15 mouse cellular contexts compared by ENCODE assay signal in the genomic region with DNA sequence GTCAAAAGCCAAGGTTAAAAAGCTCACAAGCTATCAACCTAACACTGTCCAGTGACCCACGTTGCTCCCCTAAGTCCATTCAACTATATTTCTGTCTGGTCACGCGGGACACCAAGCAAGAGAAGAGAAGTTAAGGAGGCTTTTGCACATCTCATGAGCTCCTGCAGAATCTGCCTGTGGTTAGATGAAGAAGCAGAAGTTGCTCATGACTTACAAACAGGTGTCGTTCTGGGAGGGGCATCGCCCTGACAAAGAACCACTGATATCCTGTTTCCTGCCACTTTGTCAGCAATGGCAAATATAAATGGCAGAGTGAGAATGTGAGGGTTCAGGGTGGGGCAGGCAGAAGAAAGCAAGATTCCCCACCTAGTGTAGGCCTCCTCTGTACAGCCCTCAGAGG. TPM values are rescaled to one million over a fixed set of nuclear protein-coding genes. Genes with fewer than 3 reads are reported as not detected.
A peak's percentile ranks its signal among the peaks of the same experiment; 100 is the strongest.
DNase-seq lines count a peak whose midpoint lies in the region; ATAC-seq and TF ChIP-seq lines count a peak whose summit lies in the region.
"Had no signal": no experiment of that assay in that cellular context is flagged by ENCODE, and none has a peak within 500 bp of the region (broad histone marks: within the 10 kb centered on the region; RNA-seq: fewer than 3 reads in every experiment).

No protein-coding gene starts in this region.

- ATAC-seq in megakaryocyte progenitor cell, adult 5-6 weeks (replicated peaks; ENCODE audit: poor library complexity) = peak; percentile 89
- ATAC-seq in hindbrain, embryonic 11.5 days (ENCODE audit: low FRiP score) = no peak
- no peak for ATAC-seq in midbrain, embryonic 13.5 days

- H3K79me2 ChIP-seq in MEL (ENCODE audit: control insufficient read depth, insufficient read depth, low read length, poor library complexity) = no peaks in the 10 kb centered on the region

- H3K9me3 ChIP-seq in MEL (replicated peaks; ENCODE audit: insufficient read depth, low read length) = no peaks in the 10 kb centered on the region
- H3K9me3 ChIP-seq in limb, embryonic 10.5 days (replicated peaks) = no peaks in the 10 kb centered on the region
- no peaks in the 10 kb centered on the region for H3K9me3 ChIP-seq in hindbrain, embryonic 11.5 days (ENCODE audit: control insufficient read depth, low read length)
- no peaks in the 10 kb centered on the region for H3K9me3 ChIP-seq in midbrain, embryonic 13.5 days
- H3K9me3 ChIP-seq: forebrain, embryonic 12.5 days had no signal

- no peak for TF ChIP-seq POLR2A in MEL (IDR thresholded peaks at IDR 0.05; ENCODE audit: control insufficient read depth in 1 of 2, insufficient read depth in 1 of 2, low read depth in 1 of 2, low read length in 2 of 2, poor library complexity in 1 of 2)

- WGBS in limb, embryonic 10.5 days = 83% methylated on average over 5 of the region's 5 CpGs
- 86% methylated on average over 5 of the region's 5 CpGs for WGBS in hindbrain, embryonic 11.5 days
- WGBS in midbrain, embryonic 13.5 days = 90% methylated on average over 5 of the region's 5 CpGs

- H3K27me3 ChIP-seq in MEL (ENCODE audit: control insufficient read depth in 1 of 2, insufficient read depth in 2 of 2, low read length in 2 of 2) = no peaks in the 10 kb centered on the region
- H3K27me3 ChIP-seq in limb, embryonic 10.5 days (ENCODE audit: low read depth, poor library complexity, severe bottlenecking) = no peaks in the 10 kb centered on the region
- H3K27me3 ChIP-seq in hindbrain, embryonic 11.5 days (ENCODE audit: control insufficient read depth, insufficient read depth, low read length) = no peaks in the 10 kb centered on the region
- H3K27me3 ChIP-seq in midbrain, embryonic 13.5 days = no peaks in the 10 kb centered on the region
- H3K27me3 ChIP-seq: forebrain, embryonic 12.5 days; limb, embryonic 13.5 days had no signal

- TF ChIP-seq RAD21 in MEL (IDR thresholded peaks at IDR 0.05; ENCODE audit: low read depth, low read length) = no peak

- H3K4me3 ChIP-seq in MEL (ENCODE audit: control insufficient read depth in 1 of 2, insufficient read depth in 1 of 2, low read depth in 2 of 2, low read length in 2 of 2) = peak overlapping the region in 1 of 2 experiments; percentile 36; a peak in 1 of 4 replicates
- H3K4me3 ChIP-seq in limb, embryonic 10.5 days = no peak overlapping the region
- no peak overlapping the region for H3K4me3 ChIP-seq in hindbrain, embryonic 11.5 days (ENCODE audit: low read depth, low read length)
- H3K4me3 ChIP-seq in midbrain, embryonic 13.5 days (replicated peaks) = no peak overlapping the region
- H3K4me3 ChIP-seq: forebrain, embryonic 12.5 days; limb, embryonic 13.5 days had no signal

- TF ChIP-seq CTCF in MEL (IDR thresholded peaks at IDR 0.05 in 2 of 3, conservative IDR thresholded peaks at IDR 0.05 in 1 of 3; ENCODE audit: control insufficient read depth in 1 of 3, insufficient read depth in 1 of 3, low read depth in 2 of 3, low read length in 3 of 3, poor library complexity in 1 of 3, severe bottlenecking in 1 of 3) = no peak

- H3K9ac ChIP-seq in MEL (ENCODE audit: control insufficient read depth, low read depth, low read length, poor library complexity, severe bottlenecking) = peak overlapping the region; percentile 17
- no peak overlapping the region for H3K9ac ChIP-seq in hindbrain, embryonic 11.5 days (ENCODE audit: low read depth, low read length)
- H3K9ac ChIP-seq in midbrain, embryonic 13.5 days (replicated peaks) = no peak overlapping the region
- H3K9ac ChIP-seq: forebrain, embryonic 12.5 days; limb, embryonic 13.5 days had no signal

- H3K27ac ChIP-seq in MEL (ENCODE audit: control insufficient read depth, low read depth, low read length) = peak overlapping the region; percentile 60
- no peak overlapping the region for H3K27ac ChIP-seq in limb, embryonic 10.5 days
- H3K27ac ChIP-seq in hindbrain, embryonic 11.5 days (ENCODE audit: low read depth, low read length) = no peak overlapping the region
- H3K27ac ChIP-seq in midbrain, embryonic 13.5 days = no peak overlapping the region
- H3K27ac ChIP-seq: forebrain, embryonic 12.5 days; limb, embryonic 13.5 days; stomach, postnatal 0 days had no signal

- peaks cover 23 to 40% of the 10 kb centered on the region in 2 experiments for H3K4me1 ChIP-seq in MEL (ENCODE audit: control insufficient read depth in 1 of 2, insufficient read depth in 2 of 2, low read length in 2 of 2)
- no peaks in the 10 kb centered on the region for H3K4me1 ChIP-seq in limb, embryonic 10.5 days
- H3K4me1 ChIP-seq in hindbrain, embryonic 11.5 days (replicated peaks; ENCODE audit: control insufficient read depth, insufficient read depth, low read length) = no peaks in the 10 kb centered on the region
- no peaks in the 10 kb centered on the region for H3K4me1 ChIP-seq in midbrain, embryonic 13.5 days (replicated peaks)
- H3K4me1 ChIP-seq: forebrain, embryonic 12.5 days had no signal

- no peak overlapping the region for H3K4me2 ChIP-seq in hindbrain, embryonic 11.5 days (replicated peaks; ENCODE audit: low read depth, low read length)
- H3K4me2 ChIP-seq in midbrain, embryonic 13.5 days (replicated peaks) = no peak overlapping the region
- H3K4me2 ChIP-seq: forebrain, embryonic 12.5 days had no signal

- peak; percentile 77 to 82 for DNase-seq in B cell, adult 2 months
- DNase-seq in MEL (ENCODE audit: low read depth, low spot score) = peak; percentile 92
- DNase-seq in thymus, adult 18-20 months = peak; percentile 73 to 90
- no peak for DNase-seq in limb, embryonic 10.5 days (ENCODE audit: low spot score)
- DNase-seq in hindbrain, embryonic 11.5 days (ENCODE audit: low spot score) = no peak
- DNase-seq: adrenal gland, postnatal 10 days; cerebellum, adult 11-12 months; gastrocnemius, postnatal 10 days; kidney, adult 2 months; right cerebral cortex, adult 18-20 months had no signal

- peak; percentile 48 to 64; a peak in 3 of 4 replicates for TF ChIP-seq EP300 in MEL (IDR thresholded peaks at IDR 0.05; ENCODE audit: low read depth in 1 of 2, low read length in 2 of 2)

- peaks cover 0 to 25% of the 10 kb centered on the region in 2 experiments; a peak in 2 of 4 replicates for H3K36me3 ChIP-seq in MEL (ENCODE audit: control insufficient read depth in 1 of 2, insufficient read depth in 2 of 2, low read length in 2 of 2)
- H3K36me3 ChIP-seq in limb, embryonic 10.5 days = no peaks in the 10 kb centered on the region
- H3K36me3 ChIP-seq in hindbrain, embryonic 11.5 days (ENCODE audit: control insufficient read depth, insufficient read depth, low read length) = no peaks in the 10 kb centered on the region
- H3K36me3 ChIP-seq in midbrain, embryonic 13.5 days = no peaks in the 10 kb centered on the region
- H3K36me3 ChIP-seq: forebrain, embryonic 12.5 days; limb, embryonic 13.5 days had no signal

TF ChIP-seq in MEL, 35 proteins besides CTCF, POLR2A, EP300 and RAD21 (continues in another document):
- no peak for TF ChIP-seq CHD1 (IDR thresholded peaks at IDR 0.05; ENCODE audit: low read depth, low read length)
- TF ChIP-seq TCF12 (IDR thresholded peaks at IDR 0.05; ENCODE audit: low read depth, low read length) = peak; percentile 48; the same call in 1 of the 2 replicates
- TF ChIP-seq MAFK (IDR thresholded peaks at IDR 0.05; ENCODE audit: borderline replicate concordance, low read depth, low read length) = no peak
- peak; percentile 49 for TF ChIP-seq MXI1 (IDR thresholded peaks at IDR 0.05; ENCODE audit: low read depth, low read length)
- TF ChIP-seq POLR2AphosphoS5 (IDR thresholded peaks at IDR 0.05; ENCODE audit: borderline replicate concordance, low read depth, low read length) = no peak
- no peak for TF ChIP-seq ZNF384 (IDR thresholded peaks at IDR 0.05; ENCODE audit: low read depth, low read length)
- TF ChIP-seq ELF1 (IDR thresholded peaks at IDR 0.05; ENCODE audit: low read depth, low read length) = no peak
- no peak for TF ChIP-seq ZMIZ1 (IDR thresholded peaks at IDR 0.05; ENCODE audit: low read depth, low read length)
- TF ChIP-seq ETS1 (IDR thresholded peaks at IDR 0.05; ENCODE audit: low read depth, low read length) = peak; percentile 83
- TF ChIP-seq HCFC1 (IDR thresholded peaks at IDR 0.05; ENCODE audit: low read depth, low read length) = peak; percentile 18; the same call in 1 of the 2 replicates
- TF ChIP-seq USF2 (IDR thresholded peaks at IDR 0.05; ENCODE audit: borderline replicate concordance in 1 of 2, insufficient read depth in 1 of 2, low read depth in 1 of 2, low read length in 2 of 2) = peak; percentile 32 to 71; a peak in 3 of 4 replicates
- TF ChIP-seq GABPA (IDR thresholded peaks at IDR 0.05; ENCODE audit: low read depth, low read length) = no peak
- no peak for TF ChIP-seq CHD2 (IDR thresholded peaks at IDR 0.05; ENCODE audit: low read length)
- no peak for TF ChIP-seq JUND (IDR thresholded peaks at IDR 0.05; ENCODE audit: low read depth, low read length)
- TF ChIP-seq SIN3A (IDR thresholded peaks at IDR 0.05; ENCODE audit: low read length) = peak; percentile 58; the same call in 1 of the 2 replicates
- TF ChIP-seq POLR2AphosphoS2 (IDR thresholded peaks at IDR 0.05; ENCODE audit: low read length) = no peak
- TF ChIP-seq MAZ (IDR thresholded peaks at IDR 0.05; ENCODE audit: low read depth, low read length) = no peak
- TF ChIP-seq RCOR1 (IDR thresholded peaks at IDR 0.05; ENCODE audit: low read depth, low read length) = peak; percentile 44; the same call in 1 of the 2 replicates
- 0 out of 2 replicates have a peak, but pooled peaks have one; percentile 18 for TF ChIP-seq TBP (IDR thresholded peaks at IDR 0.05; ENCODE audit: low read depth, low read length)
- TF ChIP-seq NRF1 (IDR thresholded peaks at IDR 0.05; ENCODE audit: insufficient read depth, low read depth, low read length, poor library complexity, severe bottlenecking) = no peak
- no peak for TF ChIP-seq MAX (IDR thresholded peaks at IDR 0.05; ENCODE audit: low read length)
- TF ChIP-seq SMC3 (IDR thresholded peaks at IDR 0.05; ENCODE audit: low read depth, low read length) = no peak
- TF ChIP-seq ZKSCAN1 (IDR thresholded peaks at IDR 0.05; ENCODE audit: low read depth, low read length) = no peak
- no peak for TF ChIP-seq TAL1 (IDR thresholded peaks at IDR 0.05; ENCODE audit: low read length)
- no peak for TF ChIP-seq MYB (IDR thresholded peaks at IDR 0.05; ENCODE audit: low read depth, low read length)

RNA-seq across cellular contexts. Expression of a gene that starts 57.3 kb away (rescaled TPM):
- 11.4 and 13.3 TPM in 2 replicates for total RNA-seq in MEL (2012; rRNA removed)
- polyA plus RNA-seq in MEL (2012; ENCODE audit: insufficient read depth in 1 of 2, insufficient read length in 2 of 2, low read depth in 1 of 2, low replicate concordance in 2 of 2, missing spikeins in 1 of 2) = 100 to 1,000 TPM in 1 of 2 experiments, 10 to 100 TPM in 1; 21.9 to 258 TPM
- 40.7 and 44.9 TPM in 2 replicates for total RNA-seq in megakaryocyte progenitor cell, adult 5-6 weeks (2015)
- 14.2 and 15.6 TPM in 2 replicates for total RNA-seq in megakaryocyte progenitor cell, adult 5-6 weeks (2017)
- 15.0 and 17.6 TPM in 2 replicates for polyA plus RNA-seq in limb, embryonic 10.5 days (2016; fragmentation: Nextera tagmentation; extraction: Ambion mirVana)
- polyA plus RNA-seq in hindbrain, embryonic 11.5 days (2014; fragmentation: Nextera tagmentation; extraction: Ambion mirVana) = 24.7 and 25.1 TPM in 2 replicates
- 30.4 and 32.3 TPM in 2 replicates for polyA plus RNA-seq in midbrain, embryonic 13.5 days (2015; fragmentation: Nextera tagmentation; extraction: Ambion mirVana)

Comparison
In these comparisons a context has a peak if more than half of its experiments do, and no peak if none do; other contexts are left out.
1. DNase-seq: peak in B cell, adult 2 months (2 of 2), MEL (single experiment) and thymus, adult 18-20 months (2 of 2); none in limb, embryonic 10.5 days (single experiment) and hindbrain, embryonic 11.5 days (single experiment).